Mouse (Mus musculus): ENCODE results near the gene Phf7. TPM values are rescaled to one million over a fixed set of nuclear protein-coding genes. Genes with fewer than 3 reads are reported as not detected.

Phf7 gene
- polyA plus RNA-seq, 1 experiment from 2014 or later: 11.9 TPM

DNA sequence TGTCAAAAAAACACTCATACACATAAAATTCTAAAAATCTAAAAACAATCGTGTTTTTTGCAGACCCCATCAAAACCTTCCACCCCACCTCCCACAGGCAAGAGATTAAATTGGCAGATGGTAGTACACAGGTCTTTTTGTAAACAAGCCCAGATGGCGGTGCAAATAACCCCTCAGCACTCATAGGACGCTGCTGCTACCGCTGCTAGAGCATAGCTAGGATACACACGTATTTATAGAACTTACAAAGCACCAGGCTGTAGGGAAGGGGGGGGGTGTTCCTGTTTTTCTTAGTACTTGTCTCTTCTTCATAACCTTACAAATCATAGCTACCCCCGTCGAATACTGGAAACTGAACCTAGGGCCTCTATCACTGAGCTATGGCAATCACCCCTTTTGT lies 57.3 kb downstream of the Phf7 start:
- peaks cover 39% of the 10 kb centered on the region for H3K36me3 ChIP-seq
- H3K4me3 ChIP-seq (replicated peaks): no peak overlapping the region
- no peaks in the 10 kb centered on the region for H3K27me3 ChIP-seq (replicated peaks)
- 67% methylated on average over 7 of the region's 7 CpGs for WGBS
- no peak overlapping the region for H3K9ac ChIP-seq
- H3K4me2 ChIP-seq (replicated peaks): no peak overlapping the region
- ATAC-seq: no peak
- no peaks in the 10 kb centered on the region for H3K9me3 ChIP-seq
- no peak overlapping the region for H3K27ac ChIP-seq
- 0 out of 2 replicates have a peak, but pooled peaks cover 8% of the 10 kb centered on the region for H3K4me1 ChIP-seq (replicated peaks)

DNA sequence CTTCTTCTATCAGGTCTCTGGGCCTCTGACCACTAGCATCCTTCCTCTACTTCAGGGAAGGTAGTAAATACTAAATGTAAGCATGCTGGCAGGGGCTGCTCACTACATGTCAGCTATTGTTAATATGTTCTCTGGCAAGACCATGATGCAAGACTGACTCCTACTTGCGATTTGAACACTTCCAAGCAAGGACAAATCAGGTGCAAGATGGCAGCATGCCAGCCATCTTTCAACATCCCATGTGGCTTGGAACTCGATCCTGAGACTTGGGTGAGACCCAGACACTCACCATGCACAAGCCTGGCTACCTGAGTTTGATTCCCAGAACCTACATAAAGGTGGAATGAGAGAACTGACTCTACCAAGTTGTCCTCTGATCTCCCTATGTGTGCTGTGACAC lies 59.2 kb downstream of the Phf7 start:
- no peak overlapping the region for H3K27ac ChIP-seq
- H3K4me2 ChIP-seq (replicated peaks): no peak overlapping the region
- H3K4me1 ChIP-seq (replicated peaks): 0 out of 2 replicates have a peak, but pooled peaks cover 6% of the 10 kb centered on the region
- H3K36me3 ChIP-seq: peaks cover 52% of the 10 kb centered on the region
- ATAC-seq: no peak
- no peak overlapping the region for H3K9ac ChIP-seq
- no peak overlapping the region for H3K4me3 ChIP-seq (replicated peaks)
- 71% methylated on average over 2 of the region's 2 CpGs for WGBS
- no peaks in the 10 kb centered on the region for H3K9me3 ChIP-seq
- H3K27me3 ChIP-seq (replicated peaks): no peaks in the 10 kb centered on the region

DNA sequence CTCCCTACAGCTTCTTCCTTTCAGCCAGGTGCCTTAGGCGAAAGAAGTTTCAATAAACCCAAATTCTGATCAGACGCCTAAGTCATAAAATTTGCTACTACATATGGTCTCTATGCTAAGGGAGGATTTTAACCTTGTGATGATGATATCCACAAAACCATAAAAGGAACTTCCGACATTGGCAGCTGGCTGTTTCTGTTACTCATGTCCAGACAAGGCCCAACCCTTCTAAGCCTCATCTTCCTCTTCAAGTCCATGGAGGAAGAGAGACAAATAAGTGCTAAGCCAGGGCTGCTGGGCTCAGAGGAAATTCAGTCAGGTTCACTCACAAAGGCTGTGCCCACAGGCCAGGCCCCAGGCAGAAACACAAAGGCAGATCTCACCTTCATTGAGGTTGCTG lies 61.8 kb downstream of the Phf7 start:
- Histone ChIP-seq H3K9me3 (no peaks in the 10 kb centered on the region), H3K27ac (no peak overlapping the region), H3K4me1 (replicated peaks) (no peaks in the 10 kb centered on the region), H3K4me2 (replicated peaks) (no peak overlapping the region), H3K9ac (no peak overlapping the region), H3K27me3 (replicated peaks) (no peaks in the 10 kb centered on the region), H3K4me3 (replicated peaks) (no peak overlapping the region), H3K36me3 (peaks cover 70% of the 10 kb centered on the region)
- WGBS: 86% methylated on average over 3 of the region's 3 CpGs
- no peak for ATAC-seq

DNA sequence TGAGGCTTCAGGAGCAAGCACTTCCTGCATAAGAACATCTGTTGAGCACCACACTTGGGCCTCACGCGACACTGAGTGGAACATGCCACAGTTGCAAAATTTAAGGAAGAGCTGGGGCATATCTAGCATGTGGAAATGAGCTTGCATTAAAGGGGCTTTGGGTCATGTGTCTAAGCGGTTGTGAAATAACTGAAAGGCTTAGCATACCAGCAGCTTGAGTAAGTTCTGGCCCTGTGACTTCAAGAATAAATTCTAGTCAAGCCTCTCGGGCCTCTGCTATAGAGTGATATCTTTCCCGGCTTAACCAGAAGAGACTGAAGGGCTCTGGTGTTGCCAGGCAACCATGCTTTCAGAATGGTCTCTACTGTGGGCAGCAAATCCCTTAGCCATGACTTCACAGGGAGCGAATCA lies 62.3 kb downstream of the Phf7 start:
- Histone ChIP-seq H3K4me3 (replicated peaks) (no peak overlapping the region), H3K9me3 (no peaks in the 10 kb centered on the region), H3K27ac (no peak overlapping the region), H3K4me1 (replicated peaks) (no peaks in the 10 kb centered on the region), H3K27me3 (replicated peaks) (no peaks in the 10 kb centered on the region), H3K36me3 (peaks cover 75% of the 10 kb centered on the region), H3K4me2 (replicated peaks) (no peak overlapping the region), H3K9ac (no peak overlapping the region)
- peak; percentile 36; the same call in 1 of the 2 replicates for ATAC-seq
- 68% methylated on average over 6 of the region's 6 CpGs for WGBS

Other genes with a start within 250 kb of the Phf7 start
- gene Glt8d1, start 249.9 kb downstream of the Phf7 start, polyA plus RNA-seq (2015; fragmentation: Nextera tagmentation; extraction: Ambion mirVana): 44.6 and 48.6 TPM in 2 replicates
- gene Spcs1, start 249.6 kb downstream of the Phf7 start, polyA plus RNA-seq (2015; fragmentation: Nextera tagmentation; extraction: Ambion mirVana): 411 and 423 TPM in 2 replicates
- 97.1 and 106 TPM in 2 replicates for gene Pbrm1, start 232.2 kb downstream of the Phf7 start, polyA plus RNA-seq (2015; fragmentation: Nextera tagmentation; extraction: Ambion mirVana)
- gene Gnl3, start 232.2 kb downstream of the Phf7 start, polyA plus RNA-seq (2015; fragmentation: Nextera tagmentation; extraction: Ambion mirVana): 127 and 151 TPM in 2 replicates
- gene Smim4, start 122.4 kb downstream of the Phf7 start, polyA plus RNA-seq (2015; fragmentation: Nextera tagmentation; extraction: Ambion mirVana): 90.1 TPM in 2 replicates
- gene Nt5dc2, start 120.3 kb downstream of the Phf7 start, polyA plus RNA-seq (2015; fragmentation: Nextera tagmentation; extraction: Ambion mirVana): 261 and 315 TPM in 2 replicates
- gene Stab1, start 82.7 kb downstream of the Phf7 start, polyA plus RNA-seq (2015; fragmentation: Nextera tagmentation; extraction: Ambion mirVana): 32.3 and 32.5 TPM in 2 replicates
- gene Tnnc1, start 43.0 kb downstream of the Phf7 start, polyA plus RNA-seq (2015; fragmentation: Nextera tagmentation; extraction: Ambion mirVana): 3.3 and 6.4 TPM in 2 replicates
- 280 and 297 TPM in 2 replicates for gene Nisch, start 34.4 kb downstream of the Phf7 start, polyA plus RNA-seq (2015; fragmentation: Nextera tagmentation; extraction: Ambion mirVana)
- 0.91 and 0.96 TPM in 2 replicates for gene Sema3g, start 33.5 kb downstream of the Phf7 start, polyA plus RNA-seq (2015; fragmentation: Nextera tagmentation; extraction: Ambion mirVana)
- gene Bap1, start 133 bp upstream of the Phf7 start, polyA plus RNA-seq (2015; fragmentation: Nextera tagmentation; extraction: Ambion mirVana): 64.0 and 65.3 TPM in 2 replicates
- gene Dnah1, start 72.6 kb upstream of the Phf7 start, polyA plus RNA-seq (2015; fragmentation: Nextera tagmentation; extraction: Ambion mirVana): 3.6 and 3.7 TPM in 2 replicates
- 34.9 and 36.5 TPM in 2 replicates for gene Capn7, start 85.3 kb upstream of the Phf7 start, polyA plus RNA-seq (2015; fragmentation: Nextera tagmentation; extraction: Ambion mirVana)
- gene Sh3bp5, start 184.8 kb upstream of the Phf7 start, polyA plus RNA-seq (2015; fragmentation: Nextera tagmentation; extraction: Ambion mirVana): 18.1 and 20.6 TPM in 2 replicates
- 19.9 and 21.4 TPM in 2 replicates for gene Eaf1, start 243.1 kb upstream of the Phf7 start, polyA plus RNA-seq (2015; fragmentation: Nextera tagmentation; extraction: Ambion mirVana)
- 52.9 and 54.1 TPM in 2 replicates for gene Mettl6, start 243.7 kb upstream of the Phf7 start, polyA plus RNA-seq (2015; fragmentation: Nextera tagmentation; extraction: Ambion mirVana)